Mouse (Mus musculus) liver, embryonic 14.5 days (tissue): ENCODE data around the gene Misp.

Experiments used
- CTCF ChIP-seq: IDR thresholded peaks from 2 replicates; pipeline ENCODE4 v1.5.1; 2016; ENCODE audit warnings: antibody characterized with exemption, low read depth, control low read depth
- EP300 ChIP-seq: IDR thresholded peaks from 2 replicates; pipeline ENCODE4 v1.6.1; 2016; ENCODE audit warnings: antibody characterized with exemption, low read depth

DNA sequence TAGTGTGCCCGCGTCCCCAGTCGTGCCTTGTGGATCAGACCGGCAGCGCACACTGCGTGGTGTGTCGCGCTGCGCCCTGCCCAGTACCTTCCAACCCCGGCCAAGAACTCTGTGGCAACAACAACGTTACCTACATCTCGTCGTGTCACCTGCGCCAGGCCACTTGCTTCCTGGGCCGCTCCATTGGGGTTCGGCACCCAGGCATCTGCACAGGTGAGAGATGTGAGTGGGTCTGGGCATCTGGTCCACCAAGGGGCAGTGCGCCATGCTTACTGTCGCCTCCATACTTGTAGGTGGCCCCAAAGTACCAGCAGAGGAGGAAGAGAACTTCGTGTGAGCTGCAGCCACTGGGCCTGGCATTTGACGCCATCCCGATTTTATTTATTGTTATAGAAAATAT, 39.6 kb upstream of the Misp start:
- no peak for TF ChIP-seq EP300
- no peak for TF ChIP-seq CTCF
